Mouse (Mus musculus) megakaryocyte, adult 5-6 weeks (primary cell): ENCODE measurements around the gene Tmem44. TPM values are rescaled to one million over a fixed set of nuclear protein-coding genes. Genes with fewer than 3 reads are reported as not detected.
"Not testable (repeated sequence)": the region's sequence is repeated elsewhere in the genome, so short reads cannot be mapped to it uniquely, and the experiment has no call there.

ENCODE experiments used
- ATAC-seq: 2 replicates; pipeline ENCODE4 v1.8.0; 2016; ENCODE audit warnings: mild to moderate bottlenecking, inconsistent platforms; ENCODE audit not compliant: poor library complexity, severe bottlenecking
- total RNA-seq, 2 experiments: library from RNA; stranded (forward) in 1 of 2; stranded (reverse) in 1 of 2; fragments of 153-499, 151-499 nt in 1 of 2; fragments of 221-1000, 200-1000 nt in 1 of 2; gene quantifications; 2 replicates each; pipeline versions ENCODE4 v1.2.3 to v1.2.4; 2015 to 2017

The Tmem44 gene
- total RNA-seq, 2 experiments from 2014 or later = 0.04 TPM; not detected in 1

DNA sequence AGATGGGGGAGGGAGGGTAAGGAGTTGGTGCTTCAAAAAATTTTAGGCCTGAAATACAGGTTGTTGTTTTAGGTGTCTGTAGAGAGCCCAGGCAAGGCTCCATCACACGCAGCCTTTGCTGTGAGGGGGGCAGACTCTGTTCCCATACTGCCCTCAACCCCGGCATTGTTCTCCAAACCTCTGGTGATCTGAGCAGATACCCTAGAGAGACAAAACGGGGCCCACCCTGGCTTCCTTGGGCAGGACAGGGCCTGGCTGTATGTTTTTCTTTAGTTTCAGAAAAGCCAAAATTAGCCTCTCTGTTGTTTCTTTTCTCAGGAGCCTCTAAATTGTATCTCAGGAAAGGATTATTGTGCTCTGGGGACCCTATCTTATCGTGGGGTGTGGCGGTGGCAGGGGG is 49.0 kb downstream of the Tmem44 start:
- no peak for ATAC-seq

DNA sequence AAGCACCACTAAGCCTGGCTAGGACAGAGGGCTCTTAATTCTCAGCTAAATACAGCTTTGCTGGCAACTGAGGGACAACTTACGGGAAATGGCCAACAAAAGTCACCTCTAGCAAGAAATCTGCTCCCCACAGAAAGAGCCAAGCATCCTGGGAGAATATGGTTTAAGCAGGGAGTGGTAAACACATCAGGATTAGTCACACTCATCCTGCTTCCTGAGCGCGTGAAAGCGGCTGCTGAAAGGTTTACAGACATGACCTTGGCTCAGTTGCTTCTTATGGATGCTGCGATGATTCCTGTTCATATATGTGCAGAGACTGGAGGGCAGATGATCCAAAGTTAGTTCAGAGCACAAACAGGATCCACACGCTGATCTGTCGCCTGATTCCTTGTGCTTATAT is 50.4 kb downstream of the Tmem44 start:
- ATAC-seq = no peak

GRCm38 (mm10) chr16:30499126-30499857 is 51.4 kb downstream of the Tmem44 start:
- no peak for ATAC-seq

DNA sequence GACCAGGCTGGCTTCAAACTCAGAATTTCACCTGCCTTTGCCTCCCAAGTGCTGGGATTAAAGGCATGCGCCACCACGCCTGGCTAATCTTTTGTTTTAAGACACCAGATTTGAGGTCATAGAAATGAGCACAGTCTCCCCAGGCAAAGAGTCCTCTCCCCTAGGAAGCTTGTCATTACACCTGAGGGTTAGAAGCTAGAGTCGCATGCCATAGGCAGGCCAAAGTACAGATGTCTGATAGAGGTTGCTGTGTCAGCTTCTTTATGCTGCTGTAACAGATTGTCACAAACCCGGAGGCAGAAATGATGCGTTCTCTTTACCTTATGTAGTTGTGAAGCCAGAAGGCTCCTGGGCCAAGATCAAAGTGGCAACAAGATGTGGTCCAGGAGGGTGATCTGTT is 53.3 kb downstream of the Tmem44 start:
- no peak for ATAC-seq

DNA sequence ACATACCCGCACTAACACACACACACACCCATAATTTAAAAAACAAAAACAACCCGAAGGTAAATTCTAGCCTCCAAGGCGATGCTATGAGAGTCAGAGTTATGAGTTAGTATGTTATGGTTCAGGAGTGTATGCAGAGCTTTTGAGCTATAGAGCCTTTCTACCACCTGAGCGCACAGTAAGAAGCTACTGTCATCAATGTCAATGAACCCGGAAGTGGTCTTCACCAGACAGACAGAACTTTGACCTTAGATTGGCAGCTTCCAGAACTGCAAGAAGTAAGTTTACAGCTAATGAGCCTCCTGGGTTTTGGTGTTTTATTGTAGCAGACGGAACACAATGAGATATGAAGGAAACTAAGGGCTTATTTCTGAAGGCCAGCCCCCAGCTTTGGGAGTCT is 55.8 kb downstream of the Tmem44 start:
- no peak for ATAC-seq

DNA sequence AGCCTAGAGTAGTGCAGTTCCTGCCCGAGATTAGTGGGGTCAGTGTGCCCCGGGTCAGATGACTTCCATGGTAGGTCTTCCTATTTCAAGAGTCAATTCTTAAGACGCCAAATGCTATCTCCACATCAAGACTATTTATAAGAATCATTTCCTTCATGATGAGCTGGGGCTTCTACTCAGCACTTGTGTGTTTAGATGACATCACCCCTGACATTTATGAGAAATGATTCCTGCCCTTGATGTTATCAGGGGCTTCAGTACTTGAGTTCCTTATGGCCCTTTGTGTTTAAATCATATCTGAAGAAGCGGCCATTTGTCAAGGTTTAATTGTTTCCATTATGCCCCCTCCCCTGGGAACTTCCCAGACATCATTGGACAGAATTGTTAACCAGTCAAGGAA is 58.9 kb downstream of the Tmem44 start:
- no peak for ATAC-seq

- no peak for ATAC-seq
These were observed 59.9 kb downstream of the Tmem44 start for GRCm38 (mm10) chr16:30490791-30491190.

DNA sequence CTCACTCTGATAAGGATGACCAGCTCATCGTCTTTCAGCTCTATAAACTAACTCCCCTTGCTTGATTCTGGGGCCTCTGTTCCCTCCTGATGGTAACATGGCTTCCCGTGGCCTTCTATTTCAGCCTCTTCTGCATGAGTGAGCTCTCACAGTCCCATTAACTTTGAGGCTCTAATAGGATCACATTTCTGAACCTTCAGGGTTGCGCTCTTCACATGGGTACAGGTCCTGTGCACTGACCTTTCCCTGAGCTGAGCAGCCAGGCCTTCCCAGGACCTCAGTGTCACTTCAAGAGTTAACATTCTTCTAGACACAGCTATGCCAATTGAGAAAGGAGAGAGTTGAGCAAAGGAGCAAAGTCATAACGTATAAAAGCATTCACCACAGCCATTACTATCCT is 60.3 kb downstream of the Tmem44 start:
- ATAC-seq = no peak

GRCm38 (mm10) chr16:30489662-30490061 is 61.0 kb downstream of the Tmem44 start:
- no peak for ATAC-seq

DNA sequence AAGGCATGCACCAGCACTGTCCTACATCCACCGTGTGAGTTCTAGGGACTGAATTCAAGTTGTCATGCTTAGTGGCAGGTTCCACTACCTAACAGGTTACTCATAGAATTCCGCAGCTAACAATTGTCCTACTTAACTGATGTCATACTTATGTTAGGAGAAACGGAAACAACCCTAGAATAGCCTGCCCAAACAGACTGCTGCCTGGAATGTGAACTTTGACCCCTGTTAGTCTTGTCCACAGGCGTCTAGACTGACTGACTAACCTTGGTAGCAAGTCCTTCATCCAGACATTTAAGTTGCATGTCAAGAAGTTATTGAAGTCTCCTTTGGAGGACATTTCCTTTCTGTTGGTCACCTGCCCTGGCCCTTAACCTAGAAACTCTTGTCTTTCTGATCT is 64.1 kb downstream of the Tmem44 start:
- ATAC-seq = no peak

GRCm38 (mm10) chr16:30477791-30478190 is 72.9 kb downstream of the Tmem44 start:
- ATAC-seq = no peak

DNA sequence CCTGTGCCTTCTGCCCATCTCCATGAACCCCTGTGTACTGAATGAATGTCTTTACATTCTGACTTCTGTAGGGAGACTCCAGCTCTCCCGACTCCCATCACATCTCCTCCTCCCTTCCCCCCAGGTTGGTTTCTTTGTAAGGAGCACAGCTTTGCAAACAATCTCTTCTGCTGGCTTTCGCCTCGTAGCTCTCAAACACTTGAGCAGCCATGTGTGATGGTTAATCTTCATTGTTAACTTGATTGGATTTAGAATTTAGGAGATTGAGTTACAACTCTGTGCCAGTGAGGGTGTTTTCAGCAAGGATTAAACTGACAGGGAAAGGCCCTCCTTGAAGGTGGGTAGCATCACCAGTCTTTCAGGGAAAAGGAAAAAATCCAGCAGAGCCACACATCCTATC is 73.6 kb downstream of the Tmem44 start:
- ATAC-seq = no peak

DNA sequence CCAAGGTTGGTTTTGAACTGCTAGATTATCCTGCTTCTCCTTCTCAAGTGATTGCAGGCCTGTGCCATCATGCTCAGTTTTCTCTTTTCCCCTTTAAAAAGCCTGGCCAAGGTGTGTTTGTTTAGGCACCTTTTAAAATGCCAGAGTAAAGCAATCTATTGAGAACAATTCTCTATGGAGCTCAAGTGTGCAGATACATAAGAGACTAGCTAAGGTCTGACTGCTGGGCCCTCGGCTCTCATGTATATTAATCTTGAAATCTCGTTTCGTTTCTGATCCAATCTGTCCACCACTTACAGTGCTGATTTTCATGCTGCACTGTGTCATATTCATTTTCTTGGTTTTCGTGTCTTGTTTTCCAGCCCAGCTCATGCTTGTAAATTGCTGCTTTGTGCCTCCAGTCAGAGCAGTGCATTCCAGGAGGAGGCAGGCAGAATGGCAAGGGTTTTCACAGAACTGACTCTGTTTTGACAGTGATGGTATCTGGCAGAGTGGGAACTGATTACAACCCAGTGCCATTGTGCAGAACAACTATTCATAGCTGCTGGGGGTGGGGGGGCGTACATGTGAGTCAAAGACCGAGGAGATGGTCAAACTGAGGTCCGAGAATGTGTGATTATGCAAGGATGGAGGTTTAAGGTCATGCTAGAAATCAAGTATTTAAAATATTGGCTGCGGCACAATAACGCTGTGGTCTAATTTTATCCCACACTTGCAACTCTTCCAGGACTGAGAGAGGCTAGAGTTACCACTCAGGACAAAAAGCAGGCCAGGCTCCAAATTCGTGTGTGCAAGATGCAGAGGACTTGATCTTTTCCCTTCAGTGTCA is 74.8 kb downstream of the Tmem44 start:
- ATAC-seq = no peak

GRCm38 (mm10) chr16:30472447-30472846 is 78.2 kb downstream of the Tmem44 start:
- ATAC-seq = no peak

GRCm38 (mm10) chr16:30471912-30472311 is 78.7 kb downstream of the Tmem44 start:
- no peak for ATAC-seq

DNA sequence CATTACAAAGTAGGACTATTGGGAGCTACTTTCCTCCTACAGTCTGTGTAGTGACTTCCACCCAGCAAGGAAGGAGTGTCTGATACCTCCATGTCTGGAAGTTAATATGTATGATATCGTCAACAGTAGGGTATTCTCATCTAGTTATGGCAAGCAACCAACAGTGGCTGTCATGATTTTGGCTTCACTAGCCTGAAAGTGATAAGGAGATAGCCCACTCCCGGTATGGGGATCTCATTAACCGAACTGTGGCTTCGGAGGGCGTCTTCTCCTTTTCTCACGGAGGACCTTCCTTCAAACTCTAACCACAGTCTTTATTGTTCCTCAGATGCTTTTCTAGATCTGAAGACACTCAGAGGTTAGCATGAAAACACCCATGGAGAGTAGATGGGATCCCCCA is 81.7 kb downstream of the Tmem44 start:
- ATAC-seq = no peak

- ATAC-seq = peak; percentile 24; the same call in 1 of the 2 replicates
These were observed 84.9 kb downstream of the Tmem44 start for GRCm38 (mm10) chr16:30465680-30466298.

DNA sequence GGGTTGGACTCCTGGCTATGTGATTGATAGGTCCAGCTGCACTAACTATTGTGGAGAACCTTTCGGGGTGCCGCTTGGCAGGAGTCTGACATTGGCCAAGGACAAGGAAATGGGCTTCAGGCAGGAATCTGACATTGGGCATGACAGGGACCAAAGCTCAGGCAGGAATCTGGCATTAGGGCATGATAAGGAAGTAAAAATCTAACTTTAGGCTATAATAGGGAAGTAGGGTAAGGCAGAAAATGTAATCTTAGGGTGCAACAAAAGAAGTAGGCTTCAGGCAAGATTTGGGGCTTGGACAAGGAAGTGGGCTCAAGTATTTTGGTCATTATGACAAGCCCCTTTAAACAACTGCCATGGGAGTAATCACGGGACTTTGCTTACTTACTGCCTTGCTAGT is 85.9 kb downstream of the Tmem44 start:
- not testable (repeated sequence) for ATAC-seq
